Mouse (Mus musculus): ENCODE results near the gene Flii.

DNA sequence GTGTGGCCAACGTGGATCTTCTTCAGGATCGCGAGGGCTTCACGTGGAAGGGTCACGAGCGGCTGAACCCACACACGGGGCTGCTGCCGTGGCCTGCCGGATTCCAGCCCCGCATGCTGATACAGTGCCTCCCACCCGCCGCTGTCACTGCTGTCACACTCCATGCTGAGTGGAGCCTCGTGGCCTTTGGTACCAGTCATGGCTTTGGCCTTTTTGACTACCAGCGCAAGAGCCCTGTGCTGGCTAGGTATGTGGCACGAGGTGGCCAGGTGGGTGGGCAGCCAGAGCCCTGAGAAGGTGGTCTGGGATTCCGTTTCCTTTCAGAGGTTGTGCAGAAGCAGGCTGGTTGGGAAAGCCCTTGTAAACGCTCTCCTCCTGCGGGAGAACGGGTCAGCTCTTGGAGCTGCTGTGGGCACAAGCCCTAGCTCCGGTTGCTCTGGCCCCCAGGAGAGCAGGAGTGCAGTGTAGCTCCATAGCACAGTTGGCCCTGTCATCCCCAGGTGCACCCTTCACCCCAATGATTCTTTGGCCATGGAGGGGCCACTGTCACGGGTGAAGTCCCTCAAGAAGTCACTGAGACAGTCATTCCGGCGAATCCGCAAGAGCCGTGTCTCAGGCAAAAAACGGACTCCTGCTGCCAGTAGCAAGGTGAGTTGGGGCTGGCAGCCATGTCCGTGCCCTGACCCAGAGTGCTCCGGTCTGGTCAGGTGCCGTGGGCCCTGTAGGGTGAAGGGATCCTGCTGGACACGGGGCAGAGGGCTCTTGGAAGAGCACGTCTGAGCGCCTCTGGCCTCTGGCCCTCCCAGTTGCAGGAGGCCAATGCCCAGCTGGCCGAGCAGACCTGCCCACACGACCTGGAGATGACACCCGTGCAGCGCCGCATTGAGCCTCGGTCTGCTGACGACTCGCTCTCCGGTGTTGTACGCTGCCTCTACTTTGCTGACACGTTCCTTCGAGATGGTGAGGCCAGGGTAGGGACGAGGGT lies 17.3 kb downstream of the Flii start:
- TF ChIP-seq CTCF (IDR thresholded peaks at IDR 0.05; ENCODE audit: low read depth) (no peak), EP300 (optimal IDR thresholded peaks at IDR 0.05) (no peak)
